Mouse (Mus musculus): Measurements from ENCODE around the gene Oas1f.
"Not testable (repeated sequence)": the region's sequence is repeated elsewhere in the genome, so short reads cannot be mapped to it uniquely, and the experiment has no call there.

GRCm38 (mm10) chr5:120906791-120907733 is 59.9 kb downstream of the Oas1f start, which contains the start of gene Oas1a:
- TF ChIP-seq CTCF, POLR2A (IDR thresholded peaks at IDR 0.05; ENCODE audit: insufficient read depth, low read depth, low read length): not testable (repeated sequence)
